Mouse (Mus musculus) bone marrow, adult 2 months (tissue): ENCODE data around the gene Nufip1.

Source experiments
- CTCF ChIP-seq: fragments of 200-500 bp; IDR thresholded peaks from 2 replicates; pipeline ENCODE4 v1.5.1; 2011; ENCODE audit warnings: low read length, control low read depth; ENCODE audit not compliant: control insufficient read depth, insufficient read depth
- POLR2A ChIP-seq: fragments of 200-500 bp; IDR thresholded peaks from 2 replicates; pipeline ENCODE4 v1.6.1; 2011; ENCODE audit warnings: low read depth, mild to moderate bottlenecking, control low read depth, low read length, borderline replicate concordance; ENCODE audit not compliant: control insufficient read depth

- no peak for TF ChIP-seq CTCF
- TF ChIP-seq POLR2A, result no peak
Observed at GRCm38 (mm10) chr14:76068296-76068695, 42.4 kb upstream of the Nufip1 start.
